Mouse (Mus musculus) spleen, postnatal 14 days (tissue): ENCODE results near the gene Gbp8.
"Not testable (repeated sequence)": the region's sequence is repeated elsewhere in the genome, so short reads cannot be mapped to it uniquely, and the experiment has no call there.

ENCODE experiments used
- DNase-seq, 2 experiments: peaks; one replicate each; pipeline ENCODE4 v3.0.0; 2021 to 2022; ENCODE audit warnings: low spot score in 2 of 2

The Gbp8 gene

DNA sequence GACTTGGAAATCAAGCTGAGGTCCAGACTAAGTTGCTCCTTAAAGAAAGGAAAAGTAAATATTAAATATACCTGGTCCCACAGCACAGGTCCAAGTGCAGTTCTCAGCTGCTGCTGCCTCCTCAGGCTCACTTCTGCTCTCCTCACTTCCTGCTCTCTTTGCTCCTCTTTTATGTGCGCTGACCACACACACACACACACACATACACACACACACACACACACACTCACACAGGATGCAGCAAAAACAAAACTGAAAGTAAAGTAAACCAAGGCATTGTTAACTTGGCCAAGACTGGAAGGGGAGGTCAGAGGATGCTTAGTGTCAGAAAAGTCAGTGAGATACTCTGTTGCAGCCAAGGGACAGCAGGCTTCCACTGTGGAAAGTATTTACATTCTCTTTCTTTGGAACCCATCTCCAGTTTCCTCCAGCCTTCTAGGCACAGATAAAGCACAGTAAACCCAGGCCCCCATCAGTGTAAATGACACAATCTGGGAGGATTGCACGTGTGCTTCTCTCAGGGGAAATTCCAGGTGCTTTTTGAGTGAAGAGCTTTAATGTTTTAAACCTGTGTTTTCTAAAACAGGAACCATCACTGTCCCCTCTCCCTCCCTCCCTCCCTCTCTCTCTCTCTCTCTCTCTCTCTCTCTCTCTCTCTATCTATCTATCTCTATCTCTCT is at the start of gene Gbp8, which contains the start of the genes Gbp9 and Gbp4:
Gene Gbp8, minus strand, starts transcription at position 132 of the 680 bp plus-strand sequence.
Gene Gbp9, minus strand, starts transcription at position 131 of the 680 bp plus-strand sequence.
Gene Gbp4, minus strand, starts transcription at position 178 of the 680 bp plus-strand sequence.
- DNase-seq: peak in 1 of 2 experiments; percentile 14

DNA sequence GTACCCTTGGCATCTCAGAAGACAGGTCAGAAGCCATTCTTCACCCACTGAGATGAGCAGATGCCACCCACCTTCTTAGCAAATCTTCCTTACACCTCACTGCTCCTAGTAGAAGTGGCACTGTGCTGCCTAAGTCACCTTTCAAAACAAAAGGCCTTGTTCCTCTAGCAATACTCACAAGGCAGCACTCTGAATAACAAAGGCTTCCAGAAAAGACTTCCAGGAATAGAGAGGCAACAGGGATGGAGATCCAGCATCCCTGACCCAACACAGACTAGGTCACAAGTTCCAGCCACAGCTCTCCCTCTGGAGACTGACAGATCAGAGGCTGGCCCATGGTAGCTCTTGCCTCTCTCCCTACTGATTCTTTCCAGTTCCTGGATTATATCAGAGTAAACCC is 42.1 kb upstream of the Gbp8 start:
- DNase-seq: no peak

DNA sequence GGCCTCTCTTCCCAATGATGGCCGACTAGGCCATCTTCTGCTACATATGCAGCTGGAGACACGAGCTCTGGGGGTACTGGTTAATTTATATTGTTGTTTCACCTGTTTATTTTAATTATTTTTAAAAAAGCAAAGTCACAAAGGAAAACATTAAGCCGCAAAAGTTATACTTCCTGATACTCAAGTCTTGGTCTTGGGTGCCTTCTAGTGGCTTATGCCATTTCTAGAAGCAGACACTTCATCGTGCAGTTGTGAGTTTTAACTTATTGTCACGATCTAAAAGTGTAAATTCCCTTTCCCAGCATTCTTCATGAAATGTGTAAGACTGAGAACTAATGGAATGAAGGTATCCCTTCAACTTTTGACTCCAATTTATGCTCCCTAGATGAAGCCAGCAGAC is 17.2 kb upstream of the Gbp8 start:
- DNase-seq: no peak

DNA sequence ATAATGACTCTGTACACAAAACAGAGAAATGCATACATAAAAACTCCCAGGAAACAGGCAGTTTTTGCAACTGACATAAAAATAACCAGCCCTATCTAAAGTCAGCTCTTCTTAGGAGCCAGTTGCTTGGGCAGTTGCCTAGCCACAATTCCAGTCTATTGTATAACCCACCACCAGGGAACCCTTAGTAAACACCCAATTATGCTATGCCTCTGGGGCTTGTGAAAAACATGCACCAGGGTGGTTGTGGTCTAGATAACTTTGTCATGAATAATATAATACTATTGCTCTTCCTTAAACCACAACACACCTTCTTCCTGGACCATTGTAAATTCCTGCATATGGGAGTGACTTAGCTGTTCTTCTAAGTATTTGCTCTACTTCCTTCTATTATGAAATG is 14.7 kb upstream of the Gbp8 start:
- no peak for DNase-seq

DNA sequence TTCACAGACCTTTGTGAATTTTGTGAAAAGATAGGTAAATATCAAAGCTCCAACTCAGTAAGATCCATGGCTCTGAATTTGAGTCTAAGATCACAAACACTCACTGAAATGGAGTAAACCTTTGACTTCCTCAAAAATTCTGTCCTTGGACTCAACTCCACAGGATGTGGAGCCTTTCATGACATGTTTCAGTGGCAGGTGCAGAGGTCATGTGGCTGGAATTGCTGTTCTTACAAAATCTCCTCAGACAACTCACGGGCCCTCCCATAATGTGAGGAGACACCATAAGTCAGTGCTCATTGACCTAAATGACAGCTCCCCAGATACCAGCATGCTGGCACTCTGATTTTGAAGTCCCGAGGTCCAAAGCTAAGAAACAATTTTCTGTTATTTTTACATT is 8.7 kb upstream of the Gbp8 start:
- not testable (repeated sequence) for DNase-seq

GRCm38 (mm10) chr5:105146447-105146846 is 7.1 kb upstream of the Gbp8 start:
- DNase-seq: no peak

- DNase-seq: not testable (repeated sequence)
Observed at GRCm38 (mm10) chr5:105145731-105146130, 6.4 kb upstream of the Gbp8 start.

DNA sequence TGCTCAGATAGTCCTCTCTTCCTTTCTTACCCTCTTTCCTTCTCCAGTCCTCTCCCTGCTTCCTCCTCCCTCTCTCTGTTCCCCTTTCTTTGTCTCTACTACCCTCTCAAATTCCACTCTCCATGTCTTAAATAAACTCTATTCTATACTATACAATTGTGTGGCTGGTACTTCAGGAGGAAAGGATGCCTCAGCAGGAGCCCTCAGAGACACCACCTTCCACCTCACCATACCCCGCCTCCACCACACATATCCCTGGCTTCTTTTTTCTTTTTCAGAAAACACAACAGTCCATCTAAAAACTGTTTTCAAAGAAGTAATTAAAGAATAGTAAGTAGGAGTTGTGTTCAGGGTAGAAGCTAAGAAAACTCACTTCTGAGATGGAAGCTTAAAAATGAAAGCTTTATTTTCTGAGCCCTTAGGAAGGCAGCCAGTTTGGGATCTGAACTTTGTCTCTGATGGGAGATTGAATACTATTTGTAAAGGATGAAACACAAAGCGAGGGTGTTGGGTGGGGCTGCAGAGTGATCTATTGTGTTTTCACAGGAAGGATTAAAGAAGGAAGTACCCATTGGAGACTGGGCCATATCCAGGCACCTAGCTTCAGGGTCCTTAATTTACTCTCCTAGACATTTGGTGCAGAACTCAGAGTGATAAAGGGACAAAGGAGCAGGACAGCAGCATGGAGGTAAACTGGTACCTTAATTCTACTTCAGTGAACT is 910 bp upstream of the Gbp8 start:
- not testable (repeated sequence) for DNase-seq

DNA sequence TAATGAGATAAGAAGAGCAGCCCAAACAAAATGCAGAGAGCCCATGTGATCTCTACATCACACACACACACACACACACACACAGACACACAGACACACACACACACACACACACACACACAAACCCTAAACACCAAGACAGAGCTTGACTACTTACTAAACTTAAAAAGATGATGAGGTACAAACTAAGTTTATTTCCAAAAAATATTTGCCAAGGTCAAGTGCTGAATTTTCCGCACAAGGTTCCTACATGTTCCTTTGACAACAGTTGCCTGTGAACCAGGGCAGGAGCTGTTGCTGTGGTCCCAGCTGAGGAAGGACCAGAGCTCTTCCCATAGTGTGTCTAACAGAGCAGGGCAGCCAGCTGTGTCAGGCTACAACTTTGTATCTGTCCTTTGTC is 434 bp downstream of the Gbp8 start:
- DNase-seq: no peak

- not testable (repeated sequence) for DNase-seq
Observed at GRCm38 (mm10) chr5:105136706-105137304, 2.5 kb downstream of the Gbp8 start.

- DNase-seq: not testable (repeated sequence)
Observed at GRCm38 (mm10) chr5:105121731-105122130, 17.6 kb downstream of the Gbp8 start.

- no peak for DNase-seq
Observed at GRCm38 (mm10) chr5:105115740-105116139, 23.6 kb downstream of the Gbp8 start.

- peak in 1 of 2 experiments; percentile 9 for DNase-seq
Observed at GRCm38 (mm10) chr5:105114696-105115095, 24.6 kb downstream of the Gbp8 start.

DNA sequence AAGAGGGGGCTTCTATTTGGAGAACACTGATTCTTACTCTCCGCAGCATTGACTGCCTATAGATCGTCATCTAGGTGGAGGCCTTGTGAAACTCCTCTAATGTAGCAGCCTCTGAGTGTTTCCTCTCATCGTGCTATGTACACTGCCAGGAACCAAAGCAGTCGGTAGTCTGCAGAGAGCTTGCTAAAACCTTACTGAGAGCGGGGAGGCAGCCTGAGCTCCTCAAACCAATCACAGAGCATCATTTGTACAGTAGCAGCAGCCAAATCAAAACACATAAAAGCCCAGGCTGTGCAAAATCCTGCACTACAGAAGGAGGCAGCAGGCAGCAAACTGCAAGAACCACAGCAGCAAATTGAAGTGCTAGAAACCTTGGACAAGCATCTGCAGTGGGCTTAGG is 25.7 kb downstream of the Gbp8 start:
- DNase-seq: no peak

GRCm38 (mm10) chr5:105110271-105110852 is 29.0 kb downstream of the Gbp8 start:
- DNase-seq: peak; percentile 29 to 59

DNA sequence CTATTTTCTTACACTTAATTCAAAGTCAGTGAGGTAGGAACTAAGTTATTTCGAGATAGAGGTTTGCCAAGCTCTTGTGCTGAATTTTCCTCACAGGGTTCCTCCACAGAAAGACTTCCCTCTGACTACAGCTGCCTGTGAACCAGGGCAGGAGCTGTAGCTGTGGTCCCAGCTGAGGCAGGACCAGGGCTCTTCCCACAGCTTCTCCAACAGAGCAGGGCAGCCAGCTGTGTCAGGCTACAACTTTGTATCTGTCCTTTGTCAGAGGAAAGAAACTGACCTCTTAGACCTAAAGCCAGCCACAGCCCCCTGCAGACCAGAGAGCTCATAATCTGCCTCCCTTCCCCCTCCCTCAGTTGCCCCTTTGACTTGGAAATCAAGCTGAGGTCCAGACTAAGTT is 29.6 kb downstream of the Gbp8 start:
- not testable (repeated sequence) for DNase-seq

GRCm38 (mm10) chr5:105105689-105106088 is 33.7 kb downstream of the Gbp8 start:
- not testable (repeated sequence) for DNase-seq

- no peak for DNase-seq
Observed at GRCm38 (mm10) chr5:105081900-105082299, 57.4 kb downstream of the Gbp8 start.

- not testable (repeated sequence) for DNase-seq
Observed at GRCm38 (mm10) chr5:105068356-105068755, 71.0 kb downstream of the Gbp8 start.

DNA sequence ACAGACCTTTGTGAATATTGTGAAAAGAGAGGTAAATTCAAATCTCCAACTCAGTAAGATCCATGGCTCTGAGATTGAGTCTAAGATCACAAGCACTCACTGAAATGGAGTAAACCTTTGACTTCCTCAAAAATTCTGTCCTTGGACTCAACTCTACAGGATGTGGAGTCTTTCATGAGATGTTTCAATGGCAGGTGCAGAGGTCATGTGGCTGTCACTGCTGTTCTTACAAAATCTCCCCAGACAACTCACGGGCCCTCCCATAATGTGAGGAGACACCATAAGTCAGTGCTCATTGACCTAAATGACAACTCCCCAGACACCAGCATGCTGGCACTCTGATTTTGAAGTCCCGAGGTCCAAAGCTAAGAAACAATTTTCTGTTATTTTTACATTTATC is 74.9 kb downstream of the Gbp8 start:
- DNase-seq: not testable (repeated sequence)

GRCm38 (mm10) chr5:105063321-105063720 is 76.0 kb downstream of the Gbp8 start:
- no peak for DNase-seq

DNA sequence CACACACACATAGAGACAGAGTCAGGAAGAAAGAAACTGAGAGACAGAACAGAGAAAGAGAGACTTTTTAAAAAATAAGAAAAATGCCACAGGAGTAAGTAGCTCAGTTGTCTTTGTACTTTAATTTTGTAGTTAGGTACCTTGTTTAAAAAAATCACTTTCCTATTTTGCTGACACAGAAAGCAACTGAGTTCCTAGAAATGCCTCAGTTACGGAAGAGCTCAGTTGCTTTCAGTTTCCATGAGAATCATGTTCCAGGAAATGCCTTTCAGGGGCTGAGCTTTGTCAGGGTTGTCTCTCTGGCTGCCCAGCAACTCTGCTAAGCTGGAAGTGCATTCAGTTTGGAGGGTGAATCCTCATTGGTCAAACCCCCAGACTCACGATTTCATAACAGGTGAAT is 76.9 kb downstream of the Gbp8 start:
- not testable (repeated sequence) for DNase-seq
